Mouse (Mus musculus): ENCODE measurements around the gene Muc4.

Muc4 gene

GRCm38 (mm10) chr16:32735586-32735985 is at the start of gene Muc4:
Gene Muc4 (plus strand): TSS chr16:32735886.
- CTCF ChIA-PET: no interaction called here
- POLR2A ChIA-PET: no interaction called here

GRCm38 (mm10) chr16:32685998-32686397 is 49.7 kb upstream of the Muc4 start:
- ChIA-PET CTCF (no interaction called here), POLR2A (interaction anchor here in 3 of 4 experiments (0.5 to 3.1 kb wide), 12 partner anchors 11 to 515 kb away, joined by 3 to 11 read pairs (median 4); partner anchors contain the start of gene Tfrc (in 1 of the 3))

DNA sequence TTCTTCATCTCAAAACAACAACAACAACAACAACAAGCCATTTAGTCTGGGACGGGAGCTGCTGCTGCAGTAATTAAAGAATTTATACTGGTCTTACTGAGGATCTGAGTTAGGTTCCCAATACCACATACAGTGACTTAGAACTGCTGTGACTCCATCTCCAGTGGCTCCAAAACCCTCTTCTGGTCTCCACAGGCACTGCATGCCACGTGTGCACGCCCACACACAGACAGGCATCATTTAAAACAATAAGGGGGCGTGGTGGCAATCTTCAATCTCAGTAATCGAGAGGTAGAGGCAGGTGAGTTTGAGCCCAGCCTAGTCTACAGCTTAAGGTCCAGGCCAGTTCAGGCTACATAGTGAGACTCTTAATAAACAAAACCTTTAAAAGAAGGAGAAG is 48.5 kb upstream of the Muc4 start:
- POLR2A ChIA-PET: interaction anchor here in 3 of 4 experiments (0.6 to 2.2 kb wide), 9 partner anchors 22 to 498 kb away, joined by 3 to 8 read pairs (median 3); no protein-coding TSS in a partner anchor
- CTCF ChIA-PET: interaction anchor here in 3 of 4 experiments (0.6 to 2.2 kb wide), 4 partner anchors 10 to 370 kb away, joined by 3 to 11 read pairs (median 5); no protein-coding TSS in a partner anchor

GRCm38 (mm10) chr16:32688770-32689169 is 46.9 kb upstream of the Muc4 start:
- POLR2A ChIA-PET: interaction anchor here in 3 of 4 experiments (0.6 to 2.2 kb wide), 12 partner anchors 9 to 180 kb away, joined by 3 to 8 read pairs (median 4); no protein-coding TSS in a partner anchor
- CTCF ChIA-PET: interaction anchor here (0.6 to 2.2 kb wide), 28 partner anchors 8 to 259 kb away, joined by 3 to 14 read pairs (median 3); no protein-coding TSS in a partner anchor

- ChIA-PET POLR2A (interaction anchor here in 3 of 4 experiments (0.5 to 1.7 kb wide), 11 partner anchors 8 to 484 kb away, joined by 3 to 6 read pairs (median 3); no protein-coding TSS in a partner anchor), CTCF (interaction anchor here (0.6 to 2.2 kb wide), 28 partner anchors 8 to 259 kb away, joined by 3 to 14 read pairs (median 4); no protein-coding TSS in a partner anchor)
Observed at GRCm38 (mm10) chr16:32689501-32689900, 46.2 kb upstream of the Muc4 start.

- ChIA-PET CTCF (interaction anchor here (0.5 to 2.4 kb wide), 111 partner anchors 8 to 757 kb away, joined by 3 to 39 read pairs (median 4); partner anchors contain the start of genes Fyttd1 (in 2 of the 4), Rubcn (in 2 of the 4), Rpl35a (in 1 of the 4) and Smbd1 (in 1 of the 4)), POLR2A (interaction anchor here (0.5 to 1.8 kb wide), 46 partner anchors 7 to 1862 kb away, joined by 3 to 11 read pairs (median 4); partner anchors contain the start of genes Iqcg (in 3 of the 4), Rpl35a (in 2 of the 4), Fyttd1 (in 1 of the 4) and Osbpl11 (in 1 of the 4))
Observed at GRCm38 (mm10) chr16:32696841-32697464, 38.7 kb upstream of the Muc4 start.

- ChIA-PET POLR2A (interaction anchor here in 3 of 4 experiments (0.5 to 1.8 kb wide), 38 partner anchors 8 to 1861 kb away, joined by 3 to 11 read pairs (median 4); partner anchors contain the start of genes Iqcg (in 2 of the 3), Rpl35a (in 2 of the 3), Fyttd1 (in 1 of the 3) and Osbpl11 (in 1 of the 3)), CTCF (interaction anchor here (0.5 to 2.4 kb wide), 98 partner anchors 8 to 584 kb away, joined by 3 to 39 read pairs (median 4); partner anchors contain the start of genes Fyttd1 (in 2 of the 4), Rubcn (in 2 of the 4), Rpl35a (in 1 of the 4) and Smbd1 (in 1 of the 4))
Observed at GRCm38 (mm10) chr16:32697665-32698446, 37.8 kb upstream of the Muc4 start.

- CTCF ChIA-PET: interaction anchor here in 3 of 4 experiments (0.7 to 2.2 kb wide), 8 partner anchors 8 to 330 kb away, joined by 3 to 23 read pairs (median 5); partner anchors contain the start of genes Fyttd1 (in 1 of the 3) and Rubcn (in 1 of the 3)
- POLR2A ChIA-PET: interaction anchor here in 3 of 4 experiments (0.5 to 1.6 kb wide), 9 partner anchors 9 to 358 kb away, joined by 3 to 8 read pairs (median 3); partner anchors contain the start of genes Fyttd1 (in 1 of the 3), Rpl35a (in 1 of the 3), Rubcn (in 1 of the 3) and Smbd1 (in 1 of the 3)
Observed at GRCm38 (mm10) chr16:32698550-32698949, 37.1 kb upstream of the Muc4 start.

GRCm38 (mm10) chr16:32703312-32703912 is 32.3 kb upstream of the Muc4 start:
- ChIA-PET CTCF (interaction anchor here in 2 of 4 experiments (0.7 to 1.3 kb wide), 3 partner anchors 12 to 77 kb away, joined by 3 to 4 read pairs (median 3); no protein-coding TSS in a partner anchor), POLR2A (interaction anchor here in 2 of 4 experiments (0.6 to 1.0 kb wide), 4 partner anchors 15 to 1000 kb away, joined by 3 to 7 read pairs (median 4); no protein-coding TSS in a partner anchor)

DNA sequence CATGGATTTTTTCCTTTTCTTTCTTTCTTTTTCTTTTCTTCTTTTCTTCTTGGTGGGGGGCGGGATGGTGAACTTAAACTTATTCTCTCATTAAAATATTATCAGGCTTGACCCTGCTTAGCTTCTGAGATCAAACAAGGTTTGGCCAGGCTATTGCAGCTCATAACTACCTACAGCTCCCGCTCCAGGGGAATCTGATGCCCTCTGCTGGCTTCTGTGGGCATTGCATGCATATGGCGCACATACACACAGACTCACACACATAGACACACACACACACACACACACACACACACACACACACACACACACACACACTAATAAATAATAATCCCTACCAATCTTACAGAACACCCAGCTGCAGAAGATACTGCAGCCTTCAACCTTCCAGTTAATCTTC is 30.1 kb upstream of the Muc4 start:
- ChIA-PET CTCF (interaction anchor here (0.6 to 4.4 kb wide), 32 partner anchors 8 to 419 kb away, joined by 3 to 39 read pairs (median 4); no protein-coding TSS in a partner anchor), POLR2A (interaction anchor here (0.5 to 2.2 kb wide), 10 partner anchors 8 to 627 kb away, joined by 3 to 6 read pairs (median 4); partner anchors contain the start of genes Iqcg (in 1 of the 4) and Rpl35a (in 1 of the 4))

DNA sequence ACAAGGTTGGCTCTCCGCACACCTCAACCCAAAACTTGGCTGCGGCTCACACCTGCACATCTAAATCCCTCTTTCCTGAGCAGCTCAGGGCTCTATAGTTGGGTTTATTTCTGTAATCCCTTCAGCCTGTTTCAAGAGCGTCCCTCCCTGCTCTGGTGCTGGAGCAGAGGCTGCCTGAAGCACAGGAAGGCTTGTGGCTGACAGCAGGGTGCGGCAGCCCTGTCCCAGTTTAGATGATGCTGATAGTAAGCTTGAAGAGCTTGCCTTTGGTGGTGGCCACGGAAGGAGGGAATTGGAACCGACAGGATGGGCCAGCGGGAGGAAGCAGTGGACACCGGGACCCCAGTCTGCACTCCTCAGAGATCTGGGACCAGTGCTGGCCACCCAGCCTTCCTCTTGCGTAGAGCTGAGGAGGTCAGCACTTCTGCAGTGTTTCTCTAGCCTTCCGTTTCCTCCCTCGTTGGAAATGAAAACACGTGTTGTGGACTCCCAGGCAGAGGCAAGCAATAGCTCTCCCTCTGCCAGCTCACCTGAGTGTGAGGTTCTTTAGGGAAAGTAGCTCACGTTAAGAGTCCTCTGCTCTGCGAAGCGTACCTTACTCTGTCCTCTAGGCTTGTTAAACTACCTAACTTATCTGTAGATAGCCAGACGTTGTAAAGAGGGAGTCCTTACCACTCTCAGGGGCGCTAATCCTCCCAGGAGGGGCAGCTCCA is 28.4 kb upstream of the Muc4 start:
- ChIA-PET POLR2A (interaction anchor here in 3 of 4 experiments (0.5 to 2.2 kb wide), 10 partner anchors 8 to 349 kb away, joined by 3 to 8 read pairs (median 5); partner anchors contain the start of genes Iqcg (in 1 of the 3) and Rpl35a (in 1 of the 3)), CTCF (interaction anchor here in 3 of 4 experiments (0.6 to 4.4 kb wide), 14 partner anchors 8 to 544 kb away, joined by 3 to 39 read pairs (median 4); partner anchors contain the start of genes Fyttd1 (in 1 of the 3), Rubcn (in 1 of the 3) and Snx4 (in 1 of the 3))

GRCm38 (mm10) chr16:32707824-32708456 is 27.7 kb upstream of the Muc4 start:
- ChIA-PET POLR2A (interaction anchor here in 3 of 4 experiments (0.5 to 2.0 kb wide), 7 partner anchors 8 to 196 kb away, joined by 3 to 8 read pairs (median 6); no protein-coding TSS in a partner anchor), CTCF (interaction anchor here in 3 of 4 experiments (0.6 to 4.4 kb wide), 10 partner anchors 8 to 404 kb away, joined by 3 to 39 read pairs (median 4); no protein-coding TSS in a partner anchor)

DNA sequence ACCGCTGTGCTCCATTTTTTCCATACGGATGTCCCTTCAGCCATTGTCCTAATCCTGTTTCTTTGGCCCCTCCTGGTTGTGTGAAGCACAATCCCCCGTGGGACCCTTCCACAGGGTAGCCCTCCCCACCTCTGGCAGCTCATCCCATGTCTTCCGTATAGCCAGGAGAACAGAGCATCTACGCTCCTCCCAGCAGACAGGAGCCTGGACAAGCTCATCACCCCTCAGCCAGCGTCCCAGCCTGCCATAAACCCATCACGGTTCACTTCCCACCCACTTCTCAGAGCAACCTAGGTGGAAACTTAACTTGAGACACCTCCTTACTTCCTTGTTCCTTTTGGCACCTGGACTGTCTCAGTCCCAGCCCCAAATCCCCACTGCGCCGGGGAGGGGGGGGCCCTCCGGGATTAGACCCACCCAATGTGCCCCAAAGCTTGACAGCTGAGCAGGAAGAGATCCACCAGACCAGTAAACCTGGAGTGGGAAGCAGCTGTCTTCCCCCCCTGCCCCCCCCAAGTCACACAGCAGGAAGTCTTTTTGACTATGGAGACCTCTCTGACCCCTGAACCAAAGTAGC is 27.1 kb upstream of the Muc4 start:
- ChIA-PET CTCF (interaction anchor here (0.6 to 4.4 kb wide), 8 partner anchors 11 to 1838 kb away, joined by 3 to 39 read pairs (median 6); no protein-coding TSS in a partner anchor), POLR2A (interaction anchor here in 3 of 4 experiments (0.6 to 2.0 kb wide), 5 partner anchors 9 to 445 kb away, joined by 3 to 7 read pairs (median 6); no protein-coding TSS in a partner anchor)

DNA sequence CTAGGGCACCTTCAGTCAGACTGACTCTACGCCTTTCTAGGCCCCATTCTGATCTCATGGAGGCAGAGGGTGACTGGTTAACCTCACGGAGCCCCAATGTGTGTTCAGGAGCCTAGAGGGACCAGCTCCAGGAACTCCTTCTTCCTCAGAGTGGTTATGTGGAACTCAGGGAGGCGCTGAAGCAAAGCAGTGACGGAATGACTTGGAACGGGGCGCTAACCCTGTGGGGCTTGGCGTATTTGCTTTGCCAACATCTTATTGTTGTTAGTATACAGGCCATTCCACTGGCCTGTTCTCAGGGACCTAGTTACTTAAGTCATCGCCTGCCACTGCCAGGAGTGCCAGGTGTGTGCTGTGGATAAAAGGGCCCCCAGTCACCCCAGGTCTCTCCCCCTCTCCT is 26.6 kb upstream of the Muc4 start:
- CTCF ChIA-PET: interaction anchor here (0.6 to 4.4 kb wide), 7 partner anchors 12 to 1839 kb away, joined by 3 to 39 read pairs (median 7); no protein-coding TSS in a partner anchor

GRCm38 (mm10) chr16:32710426-32711070 is 25.1 kb upstream of the Muc4 start:
- CTCF ChIA-PET: interaction anchor here in 3 of 4 experiments (0.8 to 2.5 kb wide), 3 partner anchors 13 to 32 kb away, joined by 3 to 10 read pairs (median 10); no protein-coding TSS in a partner anchor
- POLR2A ChIA-PET: interaction anchor here (0.8 to 2.2 kb wide), 7 partner anchors 11 to 346 kb away, joined by 3 to 9 read pairs (median 3); partner anchors contain the start of genes Iqcg (in 1 of the 4) and Rpl35a (in 1 of the 4)

More for the DNA sequence above, 26.6 kb upstream of the Muc4 start:
- POLR2A ChIA-PET: interaction anchor here in 3 of 4 experiments (0.6 to 2.0 kb wide), 4 partner anchors 10 to 444 kb away, joined by 3 to 7 read pairs (median 5); no protein-coding TSS in a partner anchor

All from embryonic stem cell, embryonic (primary cell).